18 mouse cellular contexts compared by ENCODE assay signal in genomic region chr9:96827002-96827785, GRCm38 (mm10).
DNase-seq lines count a peak whose midpoint lies in the region; ATAC-seq lines count a peak whose summit lies in the region.
"Had no signal": no experiment of that assay in that cellular context is flagged by ENCODE, and none has a peak within 500 bp of the region (broad histone marks: within the 10 kb centered on the region; RNA-seq: fewer than 3 reads in every experiment).

No protein-coding gene starts in this region.

- peak overlapping the region; percentile 22; the same call in 1 of the 2 replicates for H3K27ac ChIP-seq in forebrain, embryonic 10.5 days
- H3K27ac ChIP-seq in forebrain, embryonic 16.5 days (ENCODE audit: low read length), result no peak overlapping the region
- peak overlapping the region; percentile 70 for H3K27ac ChIP-seq in embryonic facial prominence, embryonic 10.5 days (replicated peaks)
- H3K27ac ChIP-seq: heart, embryonic 13.5 days; lung, embryonic 15.5 days had no signal

- no peak for ATAC-seq in forebrain, embryonic 16.5 days
- ATAC-seq: intestine, postnatal 0 days; Patski had no signal

- H3K36me3 ChIP-seq in forebrain, embryonic 10.5 days (replicated peaks), result peaks cover 32% of the 10 kb centered on the region
- 0 out of 2 replicates have a peak, but pooled peaks cover 2% of the 10 kb centered on the region for H3K36me3 ChIP-seq in forebrain, embryonic 16.5 days (ENCODE audit: control insufficient read depth, insufficient read depth)
- peaks cover 30% of the 10 kb centered on the region for H3K36me3 ChIP-seq in embryonic facial prominence, embryonic 10.5 days (replicated peaks)
- H3K36me3 ChIP-seq: lung, embryonic 15.5 days had no signal

- no peak overlapping the region for H3K9ac ChIP-seq in forebrain, embryonic 16.5 days (replicated peaks; ENCODE audit: low read depth, low read length)
- H3K9ac ChIP-seq: heart, embryonic 13.5 days; lung, embryonic 15.5 days had no signal

- H3K4me2 ChIP-seq in forebrain, embryonic 16.5 days (ENCODE audit: low read length), result no peak overlapping the region
- H3K4me2 ChIP-seq: heart, embryonic 13.5 days; liver, embryonic 11.5 days; lung, embryonic 15.5 days had no signal

- peaks cover 11% of the 10 kb centered on the region for H3K4me1 ChIP-seq in forebrain, embryonic 10.5 days
- H3K4me1 ChIP-seq in forebrain, embryonic 16.5 days (replicated peaks; ENCODE audit: control insufficient read depth, insufficient read depth, low read length), result peaks cover 7% of the 10 kb centered on the region; the same call in 1 of the 2 replicates
- peaks cover 23% of the 10 kb centered on the region for H3K4me1 ChIP-seq in embryonic facial prominence, embryonic 10.5 days

- DNase-seq in forebrain, embryonic 10.5 days (ENCODE audit: extremely low spot score, low spot score), result no peak
- DNase-seq in 416B (ENCODE audit: low read depth), result peak; percentile 24
- DNase-seq in cerebellum, adult 18-20 months, result peak; percentile 85 to 93
- peak; percentile 62 for DNase-seq in embryonic facial prominence, embryonic 10.5 days (ENCODE audit: low spot score)
- no peak for DNase-seq in natural killer cell, adult 2 months (ENCODE audit: low spot score in 2 of 2)
- DNase-seq in kidney, adult 18-20 months, result no peak
- no peak for DNase-seq in adrenal gland, adult 2 months
- DNase-seq: gastrocnemius, postnatal 36 days; heart, postnatal 4 days; kidney, postnatal 36 days; midbrain, embryonic 14.5 days; thymus, adult 2 months had no signal

- WGBS in forebrain, embryonic 10.5 days, result 69% methylated on average over 12 of the region's 12 CpGs
- WGBS in forebrain, embryonic 16.5 days, result 75% methylated on average over 12 of the region's 12 CpGs
- 46% methylated on average over 12 of the region's 12 CpGs for WGBS in embryonic facial prominence, embryonic 10.5 days

- no peaks in the 10 kb centered on the region for H3K9me3 ChIP-seq in forebrain, embryonic 10.5 days
- H3K9me3 ChIP-seq in forebrain, embryonic 16.5 days (ENCODE audit: control insufficient read depth, low read length), result no peaks in the 10 kb centered on the region
- H3K9me3 ChIP-seq in embryonic facial prominence, embryonic 10.5 days, result peaks cover 4% of the 10 kb centered on the region; the same call in 1 of the 2 replicates
- H3K9me3 ChIP-seq: heart, embryonic 13.5 days; lung, embryonic 15.5 days had no signal

- H3K4me3 ChIP-seq in forebrain, embryonic 10.5 days, result no peak overlapping the region
- no peak overlapping the region for H3K4me3 ChIP-seq in forebrain, embryonic 16.5 days (replicated peaks; ENCODE audit: low read length)
- no peak overlapping the region for H3K4me3 ChIP-seq in embryonic facial prominence, embryonic 10.5 days
- H3K4me3 ChIP-seq: heart, embryonic 13.5 days; lung, embryonic 15.5 days had no signal

- H3K27me3 ChIP-seq in forebrain, embryonic 10.5 days (ENCODE audit: poor library complexity, severe bottlenecking), result no peaks in the 10 kb centered on the region
- H3K27me3 ChIP-seq in forebrain, embryonic 16.5 days (replicated peaks; ENCODE audit: control insufficient read depth, insufficient read depth, low read length), result no peaks in the 10 kb centered on the region
- no peaks in the 10 kb centered on the region for H3K27me3 ChIP-seq in embryonic facial prominence, embryonic 10.5 days (replicated peaks; ENCODE audit: low read depth, poor library complexity, severe bottlenecking)
- H3K27me3 ChIP-seq: heart, embryonic 13.5 days; lung, embryonic 15.5 days; Patski had no signal

Comparison
In these comparisons a context has a peak if more than half of its experiments do, and no peak if none do; other contexts are left out.
1. DNase-seq: peak in 416B (single experiment), cerebellum, adult 18-20 months (2 of 2) and embryonic facial prominence, embryonic 10.5 days (single experiment); none in forebrain, embryonic 10.5 days (single experiment), natural killer cell, adult 2 months (0 of 2), kidney, adult 18-20 months (single experiment) and adrenal gland, adult 2 months (single experiment).